Mouse (Mus musculus): Measurements from ENCODE around the gene Akap1. TPM values are rescaled to one million over a fixed set of nuclear protein-coding genes. Genes with fewer than 3 reads are reported as not detected.
A peak's percentile ranks its signal among the peaks of the same experiment; 100 is the strongest.
"Not testable (repeated sequence)": the region's sequence is repeated elsewhere in the genome, so short reads cannot be mapped to it uniquely, and the experiment has no call there.

The Akap1 gene
- polyA plus RNA-seq, 2 experiments = 14.9 to 31.4 TPM

- Histone ChIP-seq H3K9ac (ENCODE audit: low read depth, low read length, severe bottlenecking) (no peak overlapping the region), H3K36me3 (ENCODE audit: control insufficient read depth, insufficient read depth, low read length) (no peaks in the 10 kb centered on the region), H3K27ac (replicated peaks; ENCODE audit: low read depth, low read length) (0 out of 2 replicates have a peak overlapping the region, but pooled peaks have one; percentile 30), H3K4me1 (ENCODE audit: control insufficient read depth, insufficient read depth, low read length) (peaks cover 3% of the 10 kb centered on the region; the same call in 1 of the 2 replicates), H3K27me3 (ENCODE audit: control insufficient read depth, insufficient read depth, low read length) (no peaks in the 10 kb centered on the region), H3K9me3 (ENCODE audit: control insufficient read depth, low read length) (no peaks in the 10 kb centered on the region), H3K4me3 (replicated peaks; ENCODE audit: low read length) (peak overlapping the region; percentile 11), H3K4me2 (replicated peaks; ENCODE audit: low read depth, low read length, severe bottlenecking) (peak overlapping the region; percentile 45)
- TF ChIP-seq POLR2A (IDR thresholded peaks at IDR 0.05; ENCODE audit: borderline replicate concordance, extremely low read depth, insufficient read depth, insufficient read length) = no peak
- ATAC-seq (ENCODE audit: low FRiP score, low read depth) = peak; percentile 72; the same call in 1 of the 2 replicates
- peak; percentile 47 for DNase-seq (ENCODE audit: low spot score)
- 19% methylated on average over 15 of the region's 15 CpGs for WGBS
Measured at GRCm38 (mm10) chr11:88897624-88898379, 33.4 kb upstream of the Akap1 start.

GRCm38 (mm10) chr11:88895800-88896232, 31.4 kb upstream of the Akap1 start:
- ATAC-seq (ENCODE audit: low FRiP score, low read depth); H3K4me1 ChIP-seq (ENCODE audit: control insufficient read depth, insufficient read depth, low read length); H3K9me3 ChIP-seq (ENCODE audit: control insufficient read depth, low read length); H3K36me3 ChIP-seq (ENCODE audit: control insufficient read depth, insufficient read depth, low read length); H3K27me3 ChIP-seq (ENCODE audit: control insufficient read depth, insufficient read depth, low read length); H3K27ac ChIP-seq (replicated peaks; ENCODE audit: low read depth, low read length); DNase-seq (ENCODE audit: low spot score); H3K9ac ChIP-seq (ENCODE audit: low read depth, low read length, severe bottlenecking): not testable (repeated sequence)
- peak overlapping the region; percentile 29; the same call in 1 of the 2 replicates for H3K4me2 ChIP-seq (replicated peaks; ENCODE audit: low read depth, low read length, severe bottlenecking)
- 45% methylated on average over 21 of the region's 39 CpGs for WGBS
- H3K4me3 ChIP-seq (replicated peaks; ENCODE audit: low read length) = peak overlapping the region; percentile 26

DNA sequence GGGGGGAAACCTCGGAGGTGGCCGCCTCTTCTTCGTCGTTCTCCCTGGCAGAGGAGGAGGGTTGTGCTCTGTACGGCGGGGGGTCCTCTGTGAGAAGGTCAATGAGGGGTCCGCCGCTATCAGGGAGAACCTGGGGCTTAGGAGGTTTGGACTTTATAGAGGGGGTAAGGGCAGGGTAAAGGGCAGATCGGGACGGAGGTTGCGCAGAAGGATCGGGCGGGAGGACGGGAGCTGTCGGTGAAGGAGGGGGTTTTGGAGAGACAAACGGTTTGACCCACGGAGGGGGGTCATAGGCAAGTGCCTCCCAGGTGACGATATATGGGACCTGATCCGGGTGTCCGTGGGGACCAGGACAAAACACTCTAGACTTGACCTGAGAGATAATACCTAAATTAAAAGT, 30.8 kb upstream of the Akap1 start:
- not testable (repeated sequence) for H3K9ac ChIP-seq (ENCODE audit: low read depth, low read length, severe bottlenecking); H3K4me2 ChIP-seq (replicated peaks; ENCODE audit: low read depth, low read length, severe bottlenecking)
- 60% methylated on average over 16 of the region's 20 CpGs for WGBS

DNA sequence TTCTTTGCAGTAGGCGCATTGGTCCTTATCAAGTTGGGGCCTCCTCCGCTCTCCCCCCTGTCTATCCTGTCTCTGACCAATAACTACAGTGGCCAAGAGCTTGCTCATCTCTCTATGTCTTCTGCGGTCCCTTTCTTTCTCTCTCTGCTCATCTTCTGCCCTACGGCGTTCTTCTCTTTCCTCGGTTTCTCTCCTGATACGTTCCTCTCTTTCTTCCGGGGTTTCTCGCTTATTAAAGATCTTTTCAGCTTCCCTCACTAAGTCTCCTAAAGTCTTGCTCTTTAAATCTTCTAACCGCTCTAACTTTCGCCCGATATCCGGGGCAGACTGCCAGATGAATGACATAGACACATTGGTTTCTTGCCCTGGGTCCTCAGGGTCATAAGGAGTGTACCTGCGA, 29.9 kb upstream of the Akap1 start:
- WGBS = over 99% methylated on average over 11 of the region's 14 CpGs
- H3K4me3 ChIP-seq (replicated peaks; ENCODE audit: low read length); H3K9ac ChIP-seq (ENCODE audit: low read depth, low read length, severe bottlenecking); H3K4me1 ChIP-seq (ENCODE audit: control insufficient read depth, insufficient read depth, low read length); H3K27me3 ChIP-seq (ENCODE audit: control insufficient read depth, insufficient read depth, low read length); DNase-seq (ENCODE audit: low spot score); H3K4me2 ChIP-seq (replicated peaks; ENCODE audit: low read depth, low read length, severe bottlenecking); ATAC-seq (ENCODE audit: low FRiP score, low read depth); H3K9me3 ChIP-seq (ENCODE audit: control insufficient read depth, low read length); H3K36me3 ChIP-seq (ENCODE audit: control insufficient read depth, insufficient read depth, low read length); H3K27ac ChIP-seq (replicated peaks; ENCODE audit: low read depth, low read length): not testable (repeated sequence)

More for the DNA sequence above, 30.8 kb upstream of the Akap1 start:
- not testable (repeated sequence) for ATAC-seq (ENCODE audit: low FRiP score, low read depth); H3K9me3 ChIP-seq (ENCODE audit: control insufficient read depth, low read length); H3K27me3 ChIP-seq (ENCODE audit: control insufficient read depth, insufficient read depth, low read length); H3K4me1 ChIP-seq (ENCODE audit: control insufficient read depth, insufficient read depth, low read length); DNase-seq (ENCODE audit: low spot score); H3K36me3 ChIP-seq (ENCODE audit: control insufficient read depth, insufficient read depth, low read length); H3K27ac ChIP-seq (replicated peaks; ENCODE audit: low read depth, low read length)
- H3K4me3 ChIP-seq (replicated peaks; ENCODE audit: low read length) = peak overlapping the region; percentile 26; the same call in 1 of the 2 replicates

GRCm38 (mm10) chr11:88893501-88893900, 29.1 kb upstream of the Akap1 start:
- H3K9me3 ChIP-seq (ENCODE audit: control insufficient read depth, low read length); H3K27ac ChIP-seq (replicated peaks; ENCODE audit: low read depth, low read length); H3K9ac ChIP-seq (ENCODE audit: low read depth, low read length, severe bottlenecking); H3K4me1 ChIP-seq (ENCODE audit: control insufficient read depth, insufficient read depth, low read length); DNase-seq (ENCODE audit: low spot score); ATAC-seq (ENCODE audit: low FRiP score, low read depth); H3K4me3 ChIP-seq (replicated peaks; ENCODE audit: low read length); H3K36me3 ChIP-seq (ENCODE audit: control insufficient read depth, insufficient read depth, low read length); H3K4me2 ChIP-seq (replicated peaks; ENCODE audit: low read depth, low read length, severe bottlenecking); H3K27me3 ChIP-seq (ENCODE audit: control insufficient read depth, insufficient read depth, low read length): not testable (repeated sequence)
- no CpG with 5 or more reads among the region's 8 CpGs for WGBS

DNA sequence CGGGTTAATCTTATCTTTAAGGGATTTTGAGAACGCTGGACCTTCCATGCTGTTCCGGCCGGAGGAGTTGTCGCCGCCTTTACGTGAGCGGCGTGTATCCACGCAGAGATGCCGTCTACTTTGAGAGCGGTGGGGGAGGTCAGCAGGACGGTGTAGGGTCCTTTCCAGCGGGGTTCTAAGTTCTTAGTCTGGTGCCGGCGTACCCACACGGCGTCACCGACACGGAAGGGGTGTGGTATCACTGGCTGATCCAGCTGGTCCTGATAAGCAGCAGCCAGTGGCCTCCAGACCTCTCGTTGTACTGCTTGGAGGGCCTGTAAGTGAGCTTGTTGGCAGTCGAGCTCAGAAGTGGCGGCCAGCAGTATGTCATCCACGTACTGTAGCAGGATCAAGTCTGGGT, 28.4 kb upstream of the Akap1 start:
- not testable (repeated sequence) for ATAC-seq (ENCODE audit: low FRiP score, low read depth); H3K9ac ChIP-seq (ENCODE audit: low read depth, low read length, severe bottlenecking); H3K36me3 ChIP-seq (ENCODE audit: control insufficient read depth, insufficient read depth, low read length); H3K27ac ChIP-seq (replicated peaks; ENCODE audit: low read depth, low read length); DNase-seq (ENCODE audit: low spot score); H3K4me2 ChIP-seq (replicated peaks; ENCODE audit: low read depth, low read length, severe bottlenecking); H3K4me1 ChIP-seq (ENCODE audit: control insufficient read depth, insufficient read depth, low read length); H3K27me3 ChIP-seq (ENCODE audit: control insufficient read depth, insufficient read depth, low read length); H3K9me3 ChIP-seq (ENCODE audit: control insufficient read depth, low read length); H3K4me3 ChIP-seq (replicated peaks; ENCODE audit: low read length)
- 95% methylated on average over 19 of the region's 24 CpGs for WGBS

- H3K4me3 ChIP-seq (replicated peaks; ENCODE audit: low read length); H3K4me2 ChIP-seq (replicated peaks; ENCODE audit: low read depth, low read length, severe bottlenecking); H3K27me3 ChIP-seq (ENCODE audit: control insufficient read depth, insufficient read depth, low read length); ATAC-seq (ENCODE audit: low FRiP score, low read depth); H3K27ac ChIP-seq (replicated peaks; ENCODE audit: low read depth, low read length); H3K9ac ChIP-seq (ENCODE audit: low read depth, low read length, severe bottlenecking); H3K4me1 ChIP-seq (ENCODE audit: control insufficient read depth, insufficient read depth, low read length); H3K36me3 ChIP-seq (ENCODE audit: control insufficient read depth, insufficient read depth, low read length); H3K9me3 ChIP-seq (ENCODE audit: control insufficient read depth, low read length); DNase-seq (ENCODE audit: low spot score): not testable (repeated sequence)
- WGBS = 95% methylated on average over 14 of the region's 24 CpGs
Measured at GRCm38 (mm10) chr11:88891921-88892561, 27.7 kb upstream of the Akap1 start.

DNA sequence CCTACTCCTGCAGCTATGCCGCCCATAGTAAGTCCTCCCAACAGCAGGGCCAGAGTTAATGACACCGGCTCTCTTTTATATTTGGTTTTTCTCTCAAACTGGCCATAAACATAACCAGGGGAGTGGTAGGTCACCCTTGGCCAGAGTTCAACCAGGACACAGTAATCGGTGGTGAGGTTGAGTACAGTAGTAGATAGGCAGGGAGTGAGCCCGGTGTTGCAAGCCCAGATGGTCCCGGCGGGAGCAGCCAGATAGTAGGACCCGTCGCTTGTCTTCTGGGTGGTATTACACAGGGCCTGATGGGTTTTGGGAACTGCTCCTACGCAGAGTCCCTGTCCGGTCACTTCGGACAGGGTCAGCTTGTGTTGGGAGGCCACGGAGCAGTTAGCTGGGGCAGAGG, 27.1 kb upstream of the Akap1 start:
- not testable (repeated sequence) for H3K27ac ChIP-seq (replicated peaks; ENCODE audit: low read depth, low read length); H3K4me3 ChIP-seq (replicated peaks; ENCODE audit: low read length); ATAC-seq (ENCODE audit: low FRiP score, low read depth); H3K27me3 ChIP-seq (ENCODE audit: control insufficient read depth, insufficient read depth, low read length); H3K9me3 ChIP-seq (ENCODE audit: control insufficient read depth, low read length); DNase-seq (ENCODE audit: low spot score); H3K4me1 ChIP-seq (ENCODE audit: control insufficient read depth, insufficient read depth, low read length); H3K36me3 ChIP-seq (ENCODE audit: control insufficient read depth, insufficient read depth, low read length); H3K4me2 ChIP-seq (replicated peaks; ENCODE audit: low read depth, low read length, severe bottlenecking); H3K9ac ChIP-seq (ENCODE audit: low read depth, low read length, severe bottlenecking)
- WGBS = 91% methylated on average over 7 of the region's 12 CpGs
